Mouse (Mus musculus): ENCODE measurements around the gene Synpo2l. TPM values are rescaled to one million over a fixed set of nuclear protein-coding genes. Genes with fewer than 3 reads are reported as not detected.
"Not testable (repeated sequence)": the region's sequence is repeated elsewhere in the genome, so short reads cannot be mapped to it uniquely, and the experiment has no call there.

Synpo2l gene
- 3.8 and 5.8 TPM in 2 replicates for polyA plus RNA-seq (2015; fragmentation: Nextera tagmentation; extraction: Ambion mirVana)

DNA sequence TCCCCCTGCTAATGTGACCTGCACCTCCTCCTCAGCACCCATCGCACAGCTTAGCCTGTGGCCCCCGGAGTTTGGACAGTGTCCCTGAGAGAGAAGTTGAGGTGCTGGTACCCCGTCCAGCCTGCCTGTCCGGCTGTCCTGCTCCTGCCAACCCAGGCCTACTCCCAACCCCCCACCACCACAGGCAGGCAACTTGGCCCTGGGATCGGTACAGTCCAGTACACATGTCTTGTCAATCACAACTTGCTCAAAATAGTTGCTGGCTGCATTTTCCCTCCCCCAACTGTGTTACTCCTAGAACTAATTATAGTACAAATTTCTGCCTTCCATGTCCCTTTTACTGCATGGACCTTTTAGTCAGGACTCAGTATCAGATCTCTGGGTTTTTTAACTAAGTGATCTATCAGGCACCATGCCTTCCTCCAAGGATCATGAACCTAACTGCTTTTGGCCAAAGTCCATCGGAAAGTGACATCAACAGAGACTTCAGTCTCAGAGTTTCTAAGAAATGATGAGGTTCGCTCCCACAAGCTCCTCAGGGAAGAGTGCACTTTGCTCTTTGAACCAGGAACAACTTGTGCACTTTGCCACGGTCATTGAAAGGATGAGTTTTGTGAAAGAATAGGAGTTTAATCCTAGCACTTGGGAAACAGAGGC lies at the start of gene Synpo2l:
Gene Synpo2l (minus strand): TSS at position 201 of the 657 bp plus-strand sequence.
- Histone ChIP-seq H3K4me1 (no peaks in the 10 kb centered on the region), H3K36me3 (no peaks in the 10 kb centered on the region), H3K4me2 (no peak within 1 kb of the TSS), H3K9ac (no peak within 1 kb of the TSS), H3K9me3 (no peaks in the 10 kb centered on the region), H3K4me3 (no peak within 1 kb of the TSS), H3K27ac (no peak within 1 kb of the TSS), H3K27me3 (peaks cover 11% of the 10 kb centered on the region; the same call in 1 of the 2 replicates)
- 77% methylated on average over 8 of the region's 8 CpGs for WGBS
- no peak for ATAC-seq (ENCODE audit: borderline replicate concordance, extremely low read depth, low FRiP score, low TSS enrichment)

DNA sequence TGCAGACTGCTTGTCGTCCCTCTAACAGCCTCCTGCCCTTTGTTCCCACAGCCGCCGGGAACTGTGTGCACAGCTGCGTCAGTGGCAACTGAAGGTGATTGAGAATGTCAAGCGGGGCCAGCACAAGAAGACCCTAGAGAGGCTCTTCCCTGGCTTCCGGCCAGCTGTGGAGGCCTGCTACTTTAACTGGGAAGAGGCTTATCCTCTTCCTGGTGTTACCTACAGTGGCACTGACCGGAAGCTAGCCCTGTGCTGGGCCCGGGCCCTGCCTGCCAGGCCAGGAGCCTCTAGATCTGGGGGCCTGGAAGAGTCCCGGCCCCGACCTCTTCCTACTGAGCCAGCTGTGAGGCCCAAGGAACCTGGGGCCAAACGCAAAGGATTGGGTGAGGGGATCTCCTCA lies 45.7 kb upstream of the Synpo2l start:
- WGBS, result 50% methylated on average over 11 of the region's 11 CpGs
- Histone ChIP-seq H3K4me2 (no peak overlapping the region), H3K27ac (no peak overlapping the region)

DNA sequence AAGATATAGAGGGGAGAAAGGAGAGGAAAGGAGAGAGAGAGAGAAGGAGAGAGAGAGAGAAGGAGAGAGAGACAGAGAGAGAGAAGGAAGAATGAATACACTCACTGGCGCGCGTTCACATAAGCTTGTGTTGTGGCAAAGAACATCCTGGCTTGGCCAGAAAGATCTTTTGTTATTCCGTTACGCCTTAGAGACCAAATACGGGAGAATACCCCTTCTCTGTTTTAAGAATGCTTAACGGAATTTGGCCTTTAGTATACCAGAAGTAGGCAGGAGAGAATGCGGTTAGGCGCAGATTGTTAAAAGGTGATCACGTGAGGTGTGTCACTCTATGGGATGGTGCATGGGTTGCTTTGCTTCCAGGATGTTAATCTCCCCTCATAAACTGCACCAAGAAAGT lies 40.1 kb upstream of the Synpo2l start:
- peak overlapping the region; percentile 85; the same call in 1 of the 2 replicates for H3K27ac ChIP-seq
- no peaks in the 10 kb centered on the region for H3K27me3 ChIP-seq
- H3K36me3 ChIP-seq, result peaks cover 42% of the 10 kb centered on the region

More for the DNA sequence above, 45.7 kb upstream of the Synpo2l start:
- ATAC-seq (ENCODE audit: borderline replicate concordance, extremely low read depth, low FRiP score, low TSS enrichment), result no peak
- Histone ChIP-seq H3K9ac (no peak overlapping the region), H3K9me3 (no peaks in the 10 kb centered on the region), H3K4me1 (peaks cover 9% of the 10 kb centered on the region), H3K27me3 (no peaks in the 10 kb centered on the region), H3K4me3 (no peak overlapping the region), H3K36me3 (peaks cover 84% of the 10 kb centered on the region)

DNA sequence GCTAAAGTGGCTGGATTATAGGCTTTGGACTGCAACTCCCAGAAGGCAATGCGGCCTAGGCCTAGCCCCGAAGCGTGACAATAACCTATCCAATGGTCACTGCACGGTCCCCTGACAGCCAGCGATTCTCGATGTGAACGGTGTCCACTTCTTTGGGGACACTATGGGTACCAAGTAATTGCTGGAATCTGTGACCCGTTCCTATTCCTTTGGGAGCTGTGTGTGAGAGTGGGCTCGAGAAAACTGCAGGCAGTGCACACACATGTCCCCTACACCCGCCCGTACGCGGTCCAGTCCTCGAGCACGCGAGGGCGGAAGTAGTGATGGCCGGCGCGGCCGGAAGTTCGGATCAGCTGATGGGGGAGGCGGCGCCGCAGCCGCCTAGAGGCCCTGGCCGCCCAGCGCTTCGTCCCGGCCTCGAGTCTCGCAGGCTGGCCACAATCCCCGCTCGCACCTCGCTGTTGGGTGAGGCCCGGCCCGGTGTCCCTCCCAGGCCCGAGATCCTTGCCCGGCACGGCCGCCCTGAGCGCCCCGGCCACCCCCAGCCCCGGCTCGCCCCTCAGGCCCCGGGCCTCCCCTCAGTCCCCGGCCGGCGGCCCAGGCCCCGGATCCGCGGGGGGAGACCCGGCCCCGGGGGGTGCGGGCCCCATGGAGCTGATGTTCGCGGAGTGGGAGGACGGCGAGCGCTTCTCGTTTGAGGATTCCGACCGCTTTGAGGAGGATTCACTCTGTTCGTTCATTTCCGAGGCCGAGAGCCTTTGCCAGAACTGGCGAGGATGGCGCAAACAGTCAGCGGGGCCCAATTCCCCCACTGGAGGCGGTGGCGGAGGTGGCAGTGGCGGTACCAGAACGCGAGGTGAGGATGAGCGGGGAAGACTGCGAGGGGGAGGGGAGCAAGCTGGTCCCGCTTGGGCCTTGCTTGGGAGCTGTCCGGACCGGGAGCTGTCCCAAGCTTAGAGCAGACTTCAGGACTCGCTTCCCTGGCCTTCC lies 39.3 kb upstream of the Synpo2l start, which contains the start of gene Zswim8:
Gene Zswim8 (plus strand): TSS at position 352 of the 990 bp plus-strand sequence.
- H3K27ac ChIP-seq, result peak within 1 kb of the TSS; percentile 85
- H3K9ac ChIP-seq, result peak within 1 kb of the TSS; percentile 96
- H3K36me3 ChIP-seq, result peaks cover 35% of the 10 kb centered on the region
- no peaks in the 10 kb centered on the region for H3K27me3 ChIP-seq
- ATAC-seq (ENCODE audit: borderline replicate concordance, extremely low read depth, low FRiP score, low TSS enrichment), result peak; percentile 95
- under 1% methylated on average over 80 of the region's 80 CpGs for WGBS
- H3K4me2 ChIP-seq, result peak within 1 kb of the TSS; percentile 83
- peaks cover 30% of the 10 kb centered on the region for H3K4me1 ChIP-seq
- peak within 1 kb of the TSS; percentile 93 for H3K4me3 ChIP-seq
- H3K9me3 ChIP-seq, result no peaks in the 10 kb centered on the region

More for the DNA sequence above, 40.1 kb upstream of the Synpo2l start:
- Histone ChIP-seq H3K9ac (peak overlapping the region; percentile 96), H3K4me2 (peak overlapping the region; percentile 83), H3K4me1 (peaks cover 30% of the 10 kb centered on the region), H3K9me3 (no peaks in the 10 kb centered on the region), H3K4me3 (peak overlapping the region; percentile 93)
- ATAC-seq (ENCODE audit: borderline replicate concordance, extremely low read depth, low FRiP score, low TSS enrichment), result no peak
- 4% methylated on average over 10 of the region's 10 CpGs for WGBS

DNA sequence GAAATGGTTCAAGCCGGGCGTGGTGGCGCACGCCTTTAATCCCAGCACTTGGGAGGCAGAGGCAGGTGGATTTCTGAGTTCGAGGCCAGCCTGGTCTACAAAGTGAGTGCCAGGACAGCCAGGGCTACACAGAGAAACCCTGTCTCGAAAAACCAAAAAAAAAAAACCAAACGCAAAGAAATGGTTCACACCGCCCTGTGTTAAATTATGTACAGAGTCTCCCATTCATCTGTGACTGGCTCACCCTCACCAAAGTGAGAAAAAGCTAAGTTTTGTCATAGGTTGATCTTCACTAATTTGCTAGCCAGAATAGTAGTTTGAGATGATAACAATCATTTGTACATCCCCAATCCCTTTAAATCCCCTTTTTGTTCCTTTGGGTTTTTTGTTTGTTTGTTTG lies 35.3 kb upstream of the Synpo2l start:
- ATAC-seq (ENCODE audit: borderline replicate concordance, extremely low read depth, low FRiP score, low TSS enrichment); H3K9me3 ChIP-seq; H3K27me3 ChIP-seq: not testable (repeated sequence)
- Histone ChIP-seq H3K4me1 (peaks cover 47% of the 10 kb centered on the region), H3K4me3 (peak overlapping the region; percentile 77), H3K4me2 (peak overlapping the region; percentile 64), H3K36me3 (peaks cover 15% of the 10 kb centered on the region), H3K9ac (peak overlapping the region; percentile 80), H3K27ac (peak overlapping the region; percentile 89)
- WGBS, result 8% methylated on average over 8 of the region's 8 CpGs

DNA sequence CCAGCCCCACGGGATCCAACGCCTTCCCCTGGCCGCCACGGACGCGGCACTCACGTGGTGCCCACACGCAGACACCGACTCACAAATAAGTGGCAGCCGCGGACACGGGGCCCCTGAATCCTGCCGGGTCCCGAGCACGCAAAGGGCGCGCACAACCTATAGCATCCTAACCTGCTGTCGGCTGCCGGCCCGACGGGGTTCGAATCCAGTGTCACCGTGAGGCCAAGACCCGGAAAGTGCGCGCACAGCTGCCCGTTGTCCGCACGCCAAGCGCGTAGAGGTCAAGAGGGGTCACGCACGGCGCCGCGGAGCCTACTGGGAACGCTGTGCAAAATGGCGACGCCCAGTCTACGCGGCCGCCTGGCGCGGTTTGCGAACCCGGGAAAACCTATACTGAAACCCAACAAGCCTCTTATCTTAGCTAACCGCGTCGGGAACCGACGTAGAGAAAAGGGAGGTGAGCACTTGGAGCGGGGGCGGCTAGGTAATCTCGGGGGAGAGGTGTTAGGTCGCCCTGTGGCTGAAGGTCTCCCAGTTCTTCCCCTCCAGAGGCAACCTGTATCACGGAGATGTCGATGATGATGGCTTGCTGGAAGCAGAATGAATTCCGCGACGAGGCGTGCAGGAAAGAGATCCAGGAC lies 34.7 kb upstream of the Synpo2l start, which contains the start of gene Chchd1:
Gene Chchd1 (plus strand): TSS at position 266 of the 641 bp plus-strand sequence.
- peaks cover 51% of the 10 kb centered on the region for H3K4me1 ChIP-seq
- WGBS, result under 1% methylated on average over 61 of the region's 61 CpGs
- H3K27ac ChIP-seq, result peak within 1 kb of the TSS; percentile 89
- no peaks in the 10 kb centered on the region for H3K9me3 ChIP-seq
- no peaks in the 10 kb centered on the region for H3K27me3 ChIP-seq
- peak within 1 kb of the TSS; percentile 80 for H3K9ac ChIP-seq
- peak within 1 kb of the TSS; percentile 77 for H3K4me3 ChIP-seq
- ATAC-seq (ENCODE audit: borderline replicate concordance, extremely low read depth, low FRiP score, low TSS enrichment), result peak; percentile 70
- peak within 1 kb of the TSS; percentile 64 for H3K4me2 ChIP-seq
- peaks cover 21% of the 10 kb centered on the region for H3K36me3 ChIP-seq

DNA sequence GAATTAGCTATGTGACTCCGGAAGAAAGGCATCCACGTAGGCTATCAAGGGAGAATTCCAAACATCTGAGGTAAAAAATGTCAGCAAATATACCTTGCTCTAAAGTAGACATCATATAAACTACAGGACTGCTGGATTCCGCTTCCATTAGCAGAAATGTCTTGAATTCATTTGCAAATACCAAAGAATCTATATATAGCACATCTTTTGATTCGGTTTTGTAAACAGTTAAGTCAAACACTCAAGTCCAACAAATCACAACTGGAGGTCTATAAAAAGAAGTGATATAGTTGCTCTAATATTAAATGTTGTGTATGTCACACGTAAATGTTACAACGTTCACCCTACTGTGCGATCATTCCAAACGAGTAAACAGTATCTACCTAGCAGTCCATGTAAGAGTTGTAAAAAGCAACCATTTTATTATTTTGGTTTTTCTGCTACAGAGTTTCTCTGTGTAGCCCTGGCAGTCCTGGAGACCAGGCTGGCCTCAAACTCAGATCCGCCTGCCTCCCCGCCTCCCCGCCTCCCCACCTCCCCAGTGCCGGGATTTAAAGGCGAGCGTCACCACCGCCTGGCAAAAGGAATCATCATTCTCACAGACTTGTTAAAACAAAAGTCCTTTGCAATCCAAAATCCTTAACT lies 34.1 kb upstream of the Synpo2l start:
- WGBS, result 4% methylated on average over 15 of the region's 15 CpGs
- H3K9me3 ChIP-seq, result no peaks in the 10 kb centered on the region
- peaks cover 56% of the 10 kb centered on the region for H3K4me1 ChIP-seq
- H3K4me2 ChIP-seq, result peak overlapping the region; percentile 64
- peak overlapping the region; percentile 77 for H3K4me3 ChIP-seq
- H3K36me3 ChIP-seq, result peaks cover 21% of the 10 kb centered on the region
- H3K27me3 ChIP-seq, result no peaks in the 10 kb centered on the region
- peak; percentile 5; the same call in 1 of the 2 replicates for ATAC-seq (ENCODE audit: borderline replicate concordance, extremely low read depth, low FRiP score, low TSS enrichment)
- peak overlapping the region; percentile 89 for H3K27ac ChIP-seq
- H3K9ac ChIP-seq, result peak overlapping the region; percentile 80

DNA sequence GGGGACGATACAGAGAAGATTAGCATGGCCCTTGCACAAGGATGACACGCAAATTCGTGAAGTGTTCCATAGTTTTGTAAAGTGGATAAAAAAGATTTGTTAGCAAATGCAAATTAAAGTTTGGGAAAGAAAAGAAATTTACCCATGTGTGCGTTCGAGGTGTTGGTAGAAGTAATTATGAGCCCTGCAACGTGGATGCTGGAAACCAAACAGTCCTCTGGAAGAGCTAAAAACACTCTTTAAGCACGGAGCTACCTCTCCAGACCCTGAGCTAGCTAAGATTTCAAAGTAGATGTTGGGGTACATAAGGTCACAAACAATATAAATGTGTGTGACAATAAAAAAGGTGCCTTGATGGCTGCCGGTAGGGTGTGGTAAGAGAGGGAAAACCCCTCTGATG lies 33.4 kb upstream of the Synpo2l start:
- H3K9me3 ChIP-seq, result no peaks in the 10 kb centered on the region
- H3K27me3 ChIP-seq, result no peaks in the 10 kb centered on the region
- ATAC-seq (ENCODE audit: borderline replicate concordance, extremely low read depth, low FRiP score, low TSS enrichment), result no peak
- H3K27ac ChIP-seq, result 0 out of 2 replicates have a peak overlapping the region, but pooled peaks have one; percentile 89
- peak overlapping the region; percentile 80; the same call in 1 of the 2 replicates for H3K9ac ChIP-seq
- H3K4me3 ChIP-seq, result peak overlapping the region; percentile 77
- peaks cover 21% of the 10 kb centered on the region for H3K36me3 ChIP-seq
- peak overlapping the region; percentile 64 for H3K4me2 ChIP-seq
- WGBS, result 75% methylated on average over 8 of the region's 8 CpGs
- peaks cover 60% of the 10 kb centered on the region for H3K4me1 ChIP-seq

DNA sequence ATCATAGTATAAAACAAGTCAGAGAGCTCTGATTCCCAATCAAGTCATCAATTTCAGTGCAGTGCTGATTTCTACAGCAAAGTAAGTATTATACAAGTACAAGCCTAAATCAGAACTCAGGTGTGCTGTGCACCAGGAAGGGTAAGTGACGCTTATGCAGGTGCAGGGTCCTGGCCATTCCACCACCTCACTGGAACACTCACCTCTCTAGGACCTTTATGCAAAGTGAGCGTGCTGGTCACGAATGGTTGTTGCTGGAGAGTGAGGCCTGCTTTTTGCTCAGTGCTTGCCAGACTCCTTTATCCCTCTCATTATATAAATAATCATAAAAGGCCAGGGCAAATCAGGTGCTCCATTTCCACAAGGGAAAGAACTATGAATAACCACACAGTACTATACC lies 32.2 kb upstream of the Synpo2l start:
- H3K9me3 ChIP-seq, result no peaks in the 10 kb centered on the region
- no peak overlapping the region for H3K4me3 ChIP-seq
- WGBS, result 77% methylated on average over 3 of the region's 3 CpGs
- no peak overlapping the region for H3K4me2 ChIP-seq
- H3K4me1 ChIP-seq, result peaks cover 66% of the 10 kb centered on the region
- H3K27me3 ChIP-seq, result no peaks in the 10 kb centered on the region
- H3K9ac ChIP-seq, result no peak overlapping the region
- H3K27ac ChIP-seq, result no peak overlapping the region
- no peak for ATAC-seq (ENCODE audit: borderline replicate concordance, extremely low read depth, low FRiP score, low TSS enrichment)
- peaks cover 18% of the 10 kb centered on the region for H3K36me3 ChIP-seq

DNA sequence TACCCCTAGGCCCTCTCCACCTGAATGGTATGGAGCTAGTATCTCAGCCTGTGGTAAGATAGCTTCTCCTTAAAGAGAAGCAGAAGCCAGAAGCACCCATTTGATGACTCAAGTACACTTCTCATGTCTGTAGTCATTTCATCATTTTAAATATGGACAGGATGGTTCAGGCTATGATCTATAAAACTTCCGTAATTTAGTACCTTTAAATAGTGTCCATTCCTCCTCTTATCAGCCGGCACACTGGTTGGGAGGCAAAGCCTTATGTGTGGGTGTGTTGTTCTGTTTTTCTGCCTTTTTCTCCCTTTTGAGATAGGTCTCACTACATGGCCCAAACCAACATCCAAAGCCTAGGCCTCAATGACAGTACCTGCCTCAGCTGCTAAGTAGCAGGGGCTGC lies 30.4 kb upstream of the Synpo2l start:
- no peak overlapping the region for H3K4me3 ChIP-seq
- H3K27ac ChIP-seq, result no peak overlapping the region
- H3K9ac ChIP-seq, result 0 out of 2 replicates have a peak overlapping the region, but pooled peaks have one; percentile 15
- no peaks in the 10 kb centered on the region for H3K27me3 ChIP-seq
- 80% methylated on average over 2 of the region's 2 CpGs for WGBS
- peaks cover 66% of the 10 kb centered on the region for H3K4me1 ChIP-seq
- peaks cover 14% of the 10 kb centered on the region for H3K36me3 ChIP-seq
- no peaks in the 10 kb centered on the region for H3K9me3 ChIP-seq
- H3K4me2 ChIP-seq, result no peak overlapping the region
- ATAC-seq (ENCODE audit: borderline replicate concordance, extremely low read depth, low FRiP score, low TSS enrichment), result no peak

DNA sequence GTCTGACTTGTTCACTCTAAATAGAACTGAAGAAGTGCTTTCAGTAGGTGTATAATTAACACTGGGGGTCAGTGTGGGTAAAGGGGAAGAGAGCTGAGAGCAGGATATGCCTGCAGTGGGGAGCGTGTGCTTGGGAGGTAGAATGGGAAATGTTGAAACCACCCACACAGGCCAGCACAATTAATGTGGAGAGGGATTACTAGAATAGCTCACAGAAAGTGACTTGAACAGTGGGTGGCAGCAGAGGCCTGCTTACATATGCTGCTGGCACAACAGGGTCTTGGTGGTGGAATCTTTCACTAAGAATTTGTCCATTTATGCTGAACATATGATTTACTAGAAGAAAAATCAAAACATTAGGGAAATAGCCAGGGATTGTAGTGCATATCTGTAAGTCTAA lies 28.8 kb upstream of the Synpo2l start:
- Histone ChIP-seq H3K36me3 (peaks cover 29% of the 10 kb centered on the region), H3K4me2 (peak overlapping the region; percentile 74), H3K27me3 (no peaks in the 10 kb centered on the region), H3K9me3 (no peaks in the 10 kb centered on the region), H3K9ac (no peak overlapping the region), H3K4me3 (peak overlapping the region; percentile 92), H3K27ac (no peak overlapping the region), H3K4me1 (peaks cover 65% of the 10 kb centered on the region)
- 9% methylated on average over 1 of the region's 1 CpGs for WGBS
- no peak for ATAC-seq (ENCODE audit: borderline replicate concordance, extremely low read depth, low FRiP score, low TSS enrichment)

Data from lung, embryonic 15.5 days (tissue).